Mouse (Mus musculus): ENCODE results near the gene Nfx1. TPM values are rescaled to one million over a fixed set of nuclear protein-coding genes. Genes with fewer than 3 reads are reported as not detected.
A peak's percentile ranks its signal among the peaks of the same experiment; 100 is the strongest.
"Not testable (repeated sequence)": the region's sequence is repeated elsewhere in the genome, so short reads cannot be mapped to it uniquely, and the experiment has no call there.

The Nfx1 gene
- polyA plus RNA-seq (2015; fragmentation: Nextera tagmentation; extraction: Ambion mirVana), result 107 and 110 TPM in 2 replicates

- Histone ChIP-seq H3K9me3 (no peaks in the 10 kb centered on the region), H3K27me3 (no peaks in the 10 kb centered on the region), H3K27ac (peak within 1 kb of the TSS; percentile 92), H3K4me1 (replicated peaks) (peaks cover 22% of the 10 kb centered on the region), H3K4me2 (peak within 1 kb of the TSS; percentile 76), H3K9ac (peak within 1 kb of the TSS; percentile 93), H3K4me3 (peak within 1 kb of the TSS; percentile 82), H3K36me3 (peaks cover 24% of the 10 kb centered on the region)
- WGBS, result under 1% methylated on average over 77 of the region's 85 CpGs
- ATAC-seq (ENCODE audit: low FRiP score), result peak; percentile 98
Measured at GRCm38 (mm10) chr4:40970842-40971701, at the start of gene Nfx1. TSS of gene Nfx1 (plus strand) at chr4:40970906.

- 71% methylated on average over 3 of the region's 3 CpGs for WGBS
- Histone ChIP-seq H3K4me2 (no peak overlapping the region), H3K4me1 (replicated peaks) (no peaks in the 10 kb centered on the region), H3K9ac (no peak overlapping the region), H3K27me3 (no peaks in the 10 kb centered on the region), H3K4me3 (no peak overlapping the region), H3K9me3 (no peaks in the 10 kb centered on the region), H3K36me3 (no peaks in the 10 kb centered on the region), H3K27ac (no peak overlapping the region)
- ATAC-seq (ENCODE audit: low FRiP score), result no peak
Measured at GRCm38 (mm10) chr4:40921288-40921687, 49.4 kb upstream of the Nfx1 start.

GRCm38 (mm10) chr4:40923087-40923651 lies 47.5 kb upstream of the Nfx1 start:
- WGBS, result 85% methylated on average over 6 of the region's 6 CpGs

GRCm38 (mm10) chr4:40925568-40925967 lies 45.1 kb upstream of the Nfx1 start:
- no peaks in the 10 kb centered on the region for H3K27me3 ChIP-seq
- no peaks in the 10 kb centered on the region for H3K36me3 ChIP-seq
- H3K9me3 ChIP-seq, result no peaks in the 10 kb centered on the region
- no peak overlapping the region for H3K27ac ChIP-seq
- no peak overlapping the region for H3K9ac ChIP-seq
- 33% methylated on average over 3 of the region's 3 CpGs for WGBS
- H3K4me2 ChIP-seq, result no peak overlapping the region
- no peaks in the 10 kb centered on the region for H3K4me1 ChIP-seq (replicated peaks)
- no peak overlapping the region for H3K4me3 ChIP-seq
- no peak for ATAC-seq (ENCODE audit: low FRiP score)

More at GRCm38 (mm10) chr4:40923087-40923651, 47.5 kb upstream of the Nfx1 start:
- H3K4me3 ChIP-seq, result no peak overlapping the region
- no peak overlapping the region for H3K27ac ChIP-seq
- H3K36me3 ChIP-seq, result no peaks in the 10 kb centered on the region
- H3K9ac ChIP-seq, result no peak overlapping the region
- no peaks in the 10 kb centered on the region for H3K27me3 ChIP-seq
- H3K9me3 ChIP-seq, result no peaks in the 10 kb centered on the region
- ATAC-seq (ENCODE audit: low FRiP score), result no peak
- no peak overlapping the region for H3K4me2 ChIP-seq
- no peaks in the 10 kb centered on the region for H3K4me1 ChIP-seq (replicated peaks)

- Histone ChIP-seq H3K4me1 (replicated peaks) (no peaks in the 10 kb centered on the region), H3K4me3 (no peak overlapping the region), H3K9ac (no peak overlapping the region), H3K27ac (no peak overlapping the region), H3K9me3 (no peaks in the 10 kb centered on the region), H3K36me3 (peaks cover 20% of the 10 kb centered on the region), H3K4me2 (no peak overlapping the region), H3K27me3 (no peaks in the 10 kb centered on the region)
- no peak for ATAC-seq (ENCODE audit: low FRiP score)
- 80% methylated on average over 7 of the region's 7 CpGs for WGBS
Measured at GRCm38 (mm10) chr4:40929046-40929445, 41.7 kb upstream of the Nfx1 start.

- H3K4me2 ChIP-seq, result no peak overlapping the region
- no peaks in the 10 kb centered on the region for H3K27me3 ChIP-seq
- H3K4me3 ChIP-seq, result no peak overlapping the region
- no peak overlapping the region for H3K27ac ChIP-seq
- 93% methylated on average over 5 of the region's 5 CpGs for WGBS
- no peak for ATAC-seq (ENCODE audit: low FRiP score)
- no peaks in the 10 kb centered on the region for H3K4me1 ChIP-seq (replicated peaks)
- H3K36me3 ChIP-seq, result peaks cover 62% of the 10 kb centered on the region
- H3K9ac ChIP-seq, result no peak overlapping the region
- H3K9me3 ChIP-seq, result no peaks in the 10 kb centered on the region
Measured at GRCm38 (mm10) chr4:40933694-40934093, 37.0 kb upstream of the Nfx1 start.

- not testable (repeated sequence) for H3K9me3 ChIP-seq; ATAC-seq (ENCODE audit: low FRiP score); H3K9ac ChIP-seq; H3K27me3 ChIP-seq; H3K27ac ChIP-seq; H3K4me3 ChIP-seq; H3K4me2 ChIP-seq; H3K4me1 ChIP-seq (replicated peaks)
- 90% methylated on average over 3 of the region's 3 CpGs for WGBS
- peaks cover 69% of the 10 kb centered on the region for H3K36me3 ChIP-seq
Measured at GRCm38 (mm10) chr4:40934369-40934768, 36.3 kb upstream of the Nfx1 start.

- H3K4me3 ChIP-seq, result no peak overlapping the region
- H3K27ac ChIP-seq, result peak overlapping the region; percentile 48; the same call in 1 of the 2 replicates
- ATAC-seq (ENCODE audit: low FRiP score), result peak; percentile 87
- H3K4me1 ChIP-seq (replicated peaks), result no peaks in the 10 kb centered on the region
- H3K36me3 ChIP-seq, result peaks cover 88% of the 10 kb centered on the region
- no peaks in the 10 kb centered on the region for H3K9me3 ChIP-seq
- no peak overlapping the region for H3K9ac ChIP-seq
- WGBS, result 84% methylated on average over 9 of the region's 9 CpGs
- H3K4me2 ChIP-seq, result no peak overlapping the region
- no peaks in the 10 kb centered on the region for H3K27me3 ChIP-seq
Measured at GRCm38 (mm10) chr4:40936175-40936839, 34.4 kb upstream of the Nfx1 start.

GRCm38 (mm10) chr4:40938793-40939192 lies 31.9 kb upstream of the Nfx1 start:
- Histone ChIP-seq H3K9me3 (no peaks in the 10 kb centered on the region), H3K36me3 (peaks cover 95% of the 10 kb centered on the region), H3K27ac (no peak overlapping the region), H3K9ac (no peak overlapping the region), H3K4me1 (replicated peaks) (no peaks in the 10 kb centered on the region), H3K4me2 (no peak overlapping the region), H3K4me3 (no peak overlapping the region), H3K27me3 (no peaks in the 10 kb centered on the region)
- WGBS, result 97% methylated on average over 5 of the region's 5 CpGs
- ATAC-seq (ENCODE audit: low FRiP score), result no peak

- Histone ChIP-seq H3K27ac (no peak overlapping the region), H3K4me1 (replicated peaks) (peaks cover 16% of the 10 kb centered on the region), H3K27me3 (no peaks in the 10 kb centered on the region), H3K4me3 (no peak overlapping the region), H3K9me3 (no peaks in the 10 kb centered on the region), H3K36me3 (peaks cover 74% of the 10 kb centered on the region), H3K4me2 (no peak overlapping the region), H3K9ac (no peak overlapping the region)
- WGBS, result 97% methylated on average over 5 of the region's 5 CpGs
- ATAC-seq (ENCODE audit: low FRiP score), result no peak
Measured at GRCm38 (mm10) chr4:40943651-40944050, 27.1 kb upstream of the Nfx1 start.

GRCm38 (mm10) chr4:40946516-40947121 lies 24.1 kb upstream of the Nfx1 start:
- peaks cover 60% of the 10 kb centered on the region for H3K36me3 ChIP-seq

GRCm38 (mm10) chr4:40947565-40948159 lies 23.0 kb upstream of the Nfx1 start:
- no peak; the same call in none of the 2 replicates for ATAC-seq (ENCODE audit: low FRiP score)
- Histone ChIP-seq H3K4me1 (replicated peaks) (peaks cover 29% of the 10 kb centered on the region), H3K27ac (peak overlapping the region; percentile 92), H3K4me3 (peak overlapping the region; percentile 93), H3K27me3 (no peaks in the 10 kb centered on the region), H3K4me2 (peak overlapping the region; percentile 69), H3K36me3 (peaks cover 58% of the 10 kb centered on the region), H3K9me3 (no peaks in the 10 kb centered on the region), H3K9ac (peak overlapping the region; percentile 89)
- WGBS, result under 1% methylated on average over 40 of the region's 40 CpGs

More at GRCm38 (mm10) chr4:40946516-40947121, 24.1 kb upstream of the Nfx1 start:
- 92% methylated on average over 7 of the region's 7 CpGs for WGBS
- Histone ChIP-seq H3K4me3 (peak overlapping the region; percentile 93), H3K4me1 (replicated peaks) (peaks cover 29% of the 10 kb centered on the region), H3K4me2 (peak overlapping the region; percentile 69), H3K9ac (peak overlapping the region; percentile 89), H3K9me3 (no peaks in the 10 kb centered on the region), H3K27me3 (no peaks in the 10 kb centered on the region), H3K27ac (no peak overlapping the region)
- ATAC-seq (ENCODE audit: low FRiP score), result no peak

All from hindbrain, embryonic 13.5 days (tissue).